Mouse (Mus musculus) fat pad, adult 2 months (tissue): ENCODE results near the gene Fitm2.

ENCODE experiments used
- DNase-seq: peaks from one replicate; pipeline ENCODE4 v3.0.0-alpha.2; 2011; ENCODE audit warnings: low read depth, low spot score; ENCODE audit errors: extremely low read depth

The Fitm2 gene

DNA sequence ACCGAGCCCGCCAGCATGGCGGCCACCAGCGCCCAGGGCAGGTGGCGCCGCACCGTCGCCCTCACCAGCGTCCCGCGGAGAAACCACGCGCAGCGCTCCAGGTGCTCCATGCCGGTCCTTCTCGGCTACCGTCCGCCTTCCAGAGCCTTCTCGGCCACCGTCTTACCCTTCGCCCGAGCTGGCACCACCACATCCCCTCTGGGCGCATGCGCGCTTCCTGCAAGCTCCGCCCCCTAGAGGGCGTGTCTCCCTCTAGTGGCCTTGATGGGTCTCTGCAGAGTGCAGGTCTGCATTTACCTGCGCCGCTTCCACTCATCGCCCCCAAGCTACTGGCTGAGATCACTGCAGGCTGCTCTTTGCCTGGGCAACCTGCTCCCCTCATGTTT, at the start of gene Fitm2:
TSS of gene Fitm2 (minus strand) at position 164 of the 386 bp plus-strand sequence.
- no peak for DNase-seq

DNA sequence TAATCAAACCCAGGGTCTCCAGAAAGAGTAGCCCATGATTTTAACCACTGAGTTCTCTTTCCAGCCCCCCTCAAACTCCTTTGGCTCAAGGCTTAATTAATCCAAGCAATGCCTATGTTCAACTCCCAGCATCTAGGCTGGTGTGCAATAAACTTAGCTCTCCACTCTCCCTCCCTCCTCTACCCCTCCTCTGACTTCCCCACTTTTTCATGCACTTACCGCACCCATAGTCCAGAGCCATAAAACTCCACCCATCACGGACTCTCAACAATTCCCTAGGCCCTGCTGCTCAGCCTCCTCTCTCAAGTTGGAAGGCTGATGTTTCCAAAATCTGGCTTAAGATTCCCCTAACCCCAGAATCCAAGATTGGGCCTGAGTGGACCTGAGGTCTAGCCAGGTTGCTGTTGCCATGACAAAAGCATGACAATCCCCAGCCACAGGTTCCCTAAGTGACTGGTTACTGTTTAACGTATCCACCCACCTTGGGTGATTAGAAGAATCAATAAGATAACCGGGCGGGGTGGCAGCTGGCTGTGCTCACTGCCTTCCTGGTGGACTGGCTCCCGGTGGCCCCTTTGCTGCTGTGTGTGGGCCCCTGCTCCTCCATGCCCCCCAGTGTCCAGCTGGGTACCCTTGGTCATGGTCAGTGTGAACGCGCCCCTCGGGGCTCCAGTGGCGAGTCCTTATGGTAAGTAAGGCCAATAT, 34.0 kb upstream of the Fitm2 start, which contains the start of gene Hnf4a:
TSS of gene Hnf4a (plus strand) at position 509 of the 705 bp plus-strand sequence.
- no peak for DNase-seq

DNA sequence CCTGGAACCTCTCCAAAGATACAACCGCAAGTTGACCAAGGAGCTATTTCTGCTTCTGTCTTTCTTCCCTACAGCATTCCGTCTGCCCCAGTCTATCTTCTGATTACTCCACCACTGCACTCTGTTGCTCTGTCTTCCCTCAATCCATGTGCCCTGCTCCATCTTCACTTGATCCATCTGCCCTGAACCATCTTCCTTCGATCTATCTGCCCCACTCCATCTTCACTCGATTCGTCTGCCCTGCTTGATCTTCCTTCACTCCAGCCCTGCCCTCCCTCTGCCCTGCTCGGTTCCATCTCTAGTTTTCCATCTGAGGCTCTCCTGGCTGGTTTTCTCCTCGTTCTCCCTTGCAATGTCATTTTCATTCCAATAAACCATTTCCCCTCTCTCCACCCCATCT, 30.8 kb upstream of the Fitm2 start:
- DNase-seq: no peak

GRCm38 (mm10) chr2:163502219-163502618, 29.8 kb upstream of the Fitm2 start:
- DNase-seq: no peak

GRCm38 (mm10) chr2:163494456-163494855, 22.0 kb upstream of the Fitm2 start:
- no peak for DNase-seq

DNA sequence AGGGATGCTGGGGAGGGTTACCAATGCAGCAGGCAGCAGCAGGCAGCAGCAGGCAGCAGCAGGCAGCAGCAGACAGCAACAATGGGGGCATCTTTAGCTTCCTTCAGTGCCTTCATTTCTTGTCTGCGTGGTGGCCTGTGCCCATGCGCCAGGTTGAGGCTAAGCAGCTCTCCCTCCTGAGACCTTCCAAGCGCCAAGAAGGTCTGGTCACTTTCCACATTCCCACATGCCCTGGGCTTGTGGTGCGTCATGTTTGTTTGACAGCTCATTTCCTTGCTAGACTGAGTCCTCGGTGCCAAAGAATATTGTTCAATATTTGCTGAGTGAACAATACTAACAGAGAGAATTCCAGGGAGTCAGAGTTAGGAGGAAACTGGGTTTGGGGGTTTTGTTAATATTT, 21.5 kb upstream of the Fitm2 start:
- DNase-seq: no peak

DNA sequence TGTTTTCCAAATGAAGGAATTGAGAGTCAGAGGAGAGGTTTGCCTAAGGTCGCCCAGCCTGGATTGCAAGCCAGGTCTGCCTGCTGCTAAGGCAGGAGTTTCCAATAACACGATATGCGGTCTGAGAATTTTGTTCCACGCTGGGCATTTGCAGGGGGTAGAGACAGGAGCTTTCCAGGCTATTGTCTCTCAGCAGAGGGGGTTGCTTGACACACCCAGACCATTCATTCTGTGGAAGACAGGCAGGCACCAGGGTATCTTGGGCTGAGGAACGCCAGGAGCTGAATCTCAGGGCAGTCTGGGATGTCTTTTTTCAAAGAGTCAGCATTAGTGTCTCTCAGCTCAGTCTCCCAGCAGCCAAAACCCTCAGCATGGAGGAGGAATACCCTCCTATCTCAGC, 20.6 kb upstream of the Fitm2 start:
- no peak for DNase-seq

- DNase-seq: no peak
Measured at GRCm38 (mm10) chr2:163492018-163492417, 19.6 kb upstream of the Fitm2 start, which contains the start of gene R3hdml. Gene R3hdml, plus strand, starts transcription at chr2:163492318.

- DNase-seq: no peak
Measured at GRCm38 (mm10) chr2:163491351-163491750, 18.9 kb upstream of the Fitm2 start.

DNA sequence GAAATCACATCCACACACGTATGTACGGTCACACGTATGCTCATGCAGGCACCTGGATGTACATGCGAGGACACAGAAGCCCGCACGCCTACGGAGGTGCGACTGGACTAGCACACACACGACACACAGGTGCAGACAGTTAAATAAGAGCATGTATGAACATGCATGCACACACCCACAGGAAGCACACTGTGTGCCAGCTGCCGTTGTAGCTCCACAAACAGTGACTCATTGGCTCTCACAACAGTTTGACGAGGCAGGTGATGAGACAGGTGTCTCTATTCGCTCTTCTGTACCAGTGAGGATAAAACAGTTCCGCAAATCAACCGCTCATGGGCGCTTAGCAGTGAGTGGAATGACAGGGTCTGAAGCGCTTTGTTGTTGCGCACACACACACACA, 18.2 kb upstream of the Fitm2 start:
- DNase-seq: no peak

- DNase-seq: no peak
Measured at GRCm38 (mm10) chr2:163489725-163490291, 17.4 kb upstream of the Fitm2 start.

DNA sequence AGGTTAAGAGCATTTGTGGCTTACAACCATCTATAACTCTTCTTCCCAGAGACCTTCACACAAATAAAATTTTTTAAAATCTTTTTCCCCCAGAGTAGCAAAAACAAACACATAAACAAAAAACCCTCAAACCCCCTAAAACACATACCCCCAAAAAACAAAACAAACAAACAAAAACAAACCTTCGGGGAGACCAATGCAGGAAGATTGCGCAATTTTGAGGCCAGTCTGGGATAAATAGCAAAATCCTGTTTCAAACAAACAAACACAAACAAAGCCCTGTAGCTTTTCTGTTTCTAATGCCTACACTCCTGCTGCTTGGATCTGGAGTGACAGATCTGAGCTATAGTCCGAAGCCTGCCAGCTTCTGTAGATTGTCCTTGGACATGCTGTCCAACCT, 14.9 kb upstream of the Fitm2 start:
- no peak for DNase-seq

- DNase-seq: no peak
Measured at GRCm38 (mm10) chr2:163481539-163482029, 9.2 kb upstream of the Fitm2 start.

DNA sequence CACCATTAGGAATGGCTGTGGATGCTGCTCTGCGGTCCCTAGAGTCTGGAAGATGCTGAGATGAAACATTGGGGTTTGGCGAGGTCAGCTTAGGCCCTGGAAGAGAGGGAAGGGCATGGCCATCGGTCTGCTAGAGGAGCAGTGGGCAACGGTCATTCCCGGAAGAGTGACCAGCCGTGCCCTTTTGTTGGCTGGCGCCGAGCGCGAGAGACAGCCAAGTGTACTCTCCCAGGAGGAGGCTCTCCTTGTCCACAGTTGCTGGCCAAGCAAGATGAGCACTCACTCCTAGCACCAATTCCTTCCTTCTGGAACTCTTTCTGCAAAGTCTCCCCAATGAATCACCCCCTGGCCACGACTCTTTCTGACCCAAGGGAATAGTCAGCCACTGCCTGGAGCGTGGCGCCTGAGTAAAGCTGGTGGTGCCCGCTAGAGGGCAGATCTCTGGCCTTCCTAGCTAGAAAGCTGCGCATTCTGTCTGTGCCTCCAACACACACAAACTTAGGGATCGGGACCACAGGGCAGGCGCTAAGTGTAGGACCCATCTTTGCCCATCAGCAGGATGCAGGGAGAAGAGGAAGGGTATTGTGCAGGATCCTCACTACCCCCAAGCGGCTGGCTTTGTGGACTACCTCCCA, 7.9 kb upstream of the Fitm2 start:
- DNase-seq: no peak

GRCm38 (mm10) chr2:163471710-163472465, 541 bp downstream of the Fitm2 start:
- peak; percentile 96 for DNase-seq

DNA sequence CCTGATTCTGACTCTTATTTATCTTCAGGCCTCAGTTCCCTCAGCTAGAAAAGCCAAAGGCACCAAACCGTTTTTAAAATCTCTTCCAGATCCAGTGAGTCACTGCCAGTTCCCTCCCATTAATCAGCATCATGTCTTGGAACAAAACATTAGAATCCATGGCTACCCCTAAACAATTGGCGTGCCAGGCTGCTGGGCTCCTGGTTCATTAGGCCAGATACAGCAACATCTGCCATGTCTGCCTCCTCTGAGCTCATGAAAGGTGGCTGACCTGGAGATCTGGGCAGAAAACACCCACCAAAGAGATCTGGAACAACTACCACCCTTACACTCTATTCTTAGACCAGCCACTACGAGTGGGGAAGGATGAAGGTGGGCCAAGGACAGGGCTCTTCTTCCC, 1.3 kb downstream of the Fitm2 start:
- DNase-seq: no peak

DNA sequence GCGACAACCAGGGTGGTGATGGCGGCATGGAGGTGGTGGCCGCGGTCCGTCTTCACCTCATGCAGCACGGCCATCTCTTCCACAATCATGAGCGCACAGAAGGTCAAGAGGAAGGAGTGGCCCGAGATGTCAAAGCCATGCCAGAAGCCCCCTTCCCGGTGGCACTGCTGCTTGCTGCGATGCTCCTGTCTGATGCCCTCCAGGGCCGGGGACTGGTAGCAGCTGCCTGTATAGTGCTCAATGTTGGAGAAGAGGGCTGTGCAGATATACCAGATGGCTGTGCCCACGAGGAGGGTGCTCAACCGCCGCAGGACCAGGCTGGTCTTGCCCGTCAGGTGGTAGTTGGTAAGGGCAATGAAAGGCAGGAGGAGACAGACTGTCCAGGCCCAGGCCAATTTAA, 2.7 kb downstream of the Fitm2 start:
- no peak for DNase-seq

- DNase-seq: no peak
Measured at GRCm38 (mm10) chr2:163468866-163469265, 3.6 kb downstream of the Fitm2 start.

- no peak for DNase-seq
Measured at GRCm38 (mm10) chr2:163467585-163467984, 4.8 kb downstream of the Fitm2 start.

- no peak for DNase-seq
Measured at GRCm38 (mm10) chr2:163466771-163467170, 5.7 kb downstream of the Fitm2 start.

GRCm38 (mm10) chr2:163464562-163464961, 7.9 kb downstream of the Fitm2 start:
- DNase-seq: no peak
